Mouse (Mus musculus) spleen, adult 2 months (tissue): ENCODE measurements around the gene Apc2. TPM values are rescaled to one million over a fixed set of nuclear protein-coding genes. Genes with fewer than 3 reads are reported as not detected.
A peak's percentile ranks its signal among the peaks of the same experiment; 100 is the strongest.
"Not testable (repeated sequence)": the region's sequence is repeated elsewhere in the genome, so short reads cannot be mapped to it uniquely, and the experiment has no call there.

ENCODE experiments used
- DNase-seq, 2 experiments: peaks; one replicate each; pipeline versions ENCODE4 v3.0.0 to v3.0.0-alpha.2; 2012 to 2021; ENCODE audit warnings: low spot score in 2 of 2, low read depth in 1 of 2
- H3K27ac ChIP-seq: fragments of 200-500 bp; 2 replicates; pipeline ENCODE4 v1.5.1; 2012; ENCODE audit warnings: low read length, inconsistent platforms; ENCODE audit not compliant: insufficient read depth
- H3K27me3 ChIP-seq: fragments of 200-500 bp; 2 replicates; pipeline ENCODE4 v1.6.1; 2012; ENCODE audit warnings: mild to moderate bottlenecking, moderate library complexity, low read length, inconsistent platforms; ENCODE audit not compliant: control insufficient read depth, insufficient read depth
- H3K36me3 ChIP-seq: fragments of 200-500 bp; 2 replicates; pipeline ENCODE4 v1.6.1; 2012; ENCODE audit warnings: mild to moderate bottlenecking, low read length, inconsistent platforms; ENCODE audit not compliant: control insufficient read depth, insufficient read depth
- H3K4me1 ChIP-seq: fragments of 200-500 bp; 2 replicates; pipeline ENCODE4 v1.6.1; 2011; ENCODE audit warnings: inconsistent platforms; ENCODE audit not compliant: control insufficient read depth, insufficient read depth, insufficient read length
- H3K4me3 ChIP-seq: fragments of 200-500 bp; 2 replicates; pipeline ENCODE4 v1.5.1; 2011; ENCODE audit warnings: mild to moderate bottlenecking, inconsistent platforms; ENCODE audit not compliant: insufficient read depth, insufficient read length; ENCODE audit errors: extremely low read depth
- CTCF ChIP-seq: fragments of 200-500 bp; IDR thresholded peaks from 2 replicates; pipeline ENCODE4 v1.5.1; 2011; ENCODE audit warnings: mild to moderate bottlenecking, inconsistent platforms; ENCODE audit not compliant: insufficient read depth, insufficient read length, insufficient replicate concordance; ENCODE audit errors: extremely low read depth
- POLR2A ChIP-seq: fragments of 200-500 bp; IDR thresholded peaks from 2 replicates; pipeline ENCODE4 v1.6.1; 2011; ENCODE audit warnings: low read depth, low read length, inconsistent platforms
- WGBS: fragments of 180-500 bp; shearing (Covaris S2); methylation state at CpG from one replicate; pipeline ENCODE4 v1.1.7; 2018; 5-methylcytosine and 5-hydroxymethylcytosine counted together
- polyA plus RNA-seq: library from polyadenylated mRNA; depleted of rRNA; stranded (reverse); fragments of >200 nt; gene quantifications from 2 replicates; pipeline ENCODE4 v1.2.3, GENCODE M21; 2012; rRNA removed

The Apc2 gene
- polyA plus RNA-seq = 0.68 and 1.00 TPM in 2 replicates

DNA sequence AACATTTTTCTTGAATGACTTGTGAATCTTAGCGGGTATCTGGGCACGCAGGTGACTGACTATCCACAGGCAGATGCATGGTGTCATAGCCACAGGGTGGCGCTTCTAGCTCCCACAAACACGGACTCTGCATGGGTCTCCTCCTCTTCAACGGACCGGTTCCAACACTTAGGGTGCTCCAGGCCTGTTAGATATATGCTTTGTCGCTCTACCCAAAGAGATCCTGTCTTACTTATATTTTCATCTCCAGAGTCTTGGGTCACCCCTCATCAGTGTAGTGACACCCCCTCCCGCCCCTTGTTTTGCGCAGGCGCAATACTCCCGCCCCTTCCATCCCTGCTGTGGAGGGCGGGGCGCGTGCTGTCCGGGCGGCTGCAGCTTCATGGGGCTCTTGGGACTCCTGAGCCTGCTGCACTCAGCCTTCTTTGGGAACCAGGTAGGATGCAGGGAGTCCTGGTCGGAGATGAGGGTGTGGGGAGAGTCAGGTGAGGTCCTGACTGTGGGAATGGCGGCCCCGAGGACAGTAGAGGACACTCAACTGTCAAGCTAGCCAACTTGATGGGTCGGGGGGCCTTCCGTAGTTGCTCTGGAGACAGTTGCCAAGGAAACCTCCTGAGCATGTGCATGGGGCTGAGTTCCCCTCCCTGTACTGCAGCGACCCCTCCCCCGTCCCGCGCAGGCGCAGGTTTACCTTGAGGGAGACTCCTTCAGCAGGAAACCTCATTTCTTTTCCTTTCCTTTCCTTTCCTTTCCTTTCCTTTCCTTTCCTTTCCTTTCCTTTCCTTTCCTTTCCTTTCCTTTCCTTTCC is at the start of gene Apc2:
Gene Apc2 (plus strand): TSS at position 360 of the 808 bp plus-strand sequence.
- DNase-seq = peak; percentile 63 to 68
- peaks cover 7% of the 10 kb centered on the region; the same call in 1 of the 2 replicates for H3K27me3 ChIP-seq
- 9% methylated on average over 26 of the region's 26 CpGs for WGBS
- TF ChIP-seq POLR2A (no peak), CTCF (peak; percentile 62; the same call in 1 of the 2 replicates)
- peak within 1 kb of the TSS; percentile 14 for H3K4me3 ChIP-seq
- peaks cover 4% of the 10 kb centered on the region; the same call in 1 of the 2 replicates for H3K4me1 ChIP-seq
- H3K36me3 ChIP-seq = peaks cover 12% of the 10 kb centered on the region
- no peak within 1 kb of the TSS for H3K27ac ChIP-seq

DNA sequence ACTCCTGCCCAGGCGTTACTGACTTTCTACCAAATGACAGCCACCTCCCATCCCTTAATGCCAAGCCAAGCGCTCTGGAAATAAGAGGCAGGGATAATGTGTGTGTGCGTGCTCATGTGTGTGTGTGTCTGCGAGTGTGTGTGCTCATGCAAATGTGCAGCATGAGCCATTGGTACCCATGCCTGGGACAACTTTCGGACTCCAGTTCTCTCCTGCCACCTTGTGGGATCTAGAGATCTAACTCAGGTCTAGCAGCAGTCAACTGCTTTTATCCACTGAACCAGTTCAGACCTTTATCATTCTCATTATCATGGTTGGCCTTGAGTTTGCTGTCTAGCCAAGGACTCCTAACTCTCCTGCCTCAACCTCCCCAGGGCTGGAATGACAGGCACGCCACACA is 47.9 kb upstream of the Apc2 start:
- 69% methylated on average over 6 of the region's 6 CpGs for WGBS

DNA sequence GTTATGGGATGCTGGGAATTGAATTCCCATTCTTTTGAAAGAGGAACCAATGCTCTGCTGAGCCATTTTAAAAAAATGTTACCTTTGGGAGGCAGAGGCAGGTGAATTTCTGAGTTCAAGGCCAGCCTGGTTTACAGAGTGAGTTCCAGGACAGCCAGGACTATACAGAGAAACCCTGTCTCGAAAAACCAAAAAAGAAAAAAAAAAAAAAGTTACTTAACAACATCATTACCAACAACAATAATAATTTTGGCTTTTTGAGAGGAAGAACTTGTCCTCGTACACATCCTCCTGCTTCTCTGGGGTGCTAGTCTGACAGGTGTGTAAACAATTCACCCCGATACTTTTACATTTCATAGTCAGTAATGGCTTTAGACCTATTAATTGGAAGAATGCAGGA is 47.3 kb upstream of the Apc2 start:
- not testable (repeated sequence) for H3K27me3 ChIP-seq, H3K4me1 ChIP-seq, H3K27ac ChIP-seq, H3K36me3 ChIP-seq, DNase-seq, H3K4me3 ChIP-seq
- WGBS = 24% methylated on average over 3 of the region's 3 CpGs

More for the DNA sequence above, 47.9 kb upstream of the Apc2 start:
- no peak overlapping the region for H3K27ac ChIP-seq
- peaks cover 4% of the 10 kb centered on the region; the same call in 1 of the 2 replicates for H3K4me1 ChIP-seq
- H3K4me3 ChIP-seq = no peak overlapping the region
- peaks cover 9% of the 10 kb centered on the region for H3K36me3 ChIP-seq
- no peaks in the 10 kb centered on the region for H3K27me3 ChIP-seq
- TF ChIP-seq CTCF (no peak), POLR2A (no peak)
- DNase-seq = no peak

DNA sequence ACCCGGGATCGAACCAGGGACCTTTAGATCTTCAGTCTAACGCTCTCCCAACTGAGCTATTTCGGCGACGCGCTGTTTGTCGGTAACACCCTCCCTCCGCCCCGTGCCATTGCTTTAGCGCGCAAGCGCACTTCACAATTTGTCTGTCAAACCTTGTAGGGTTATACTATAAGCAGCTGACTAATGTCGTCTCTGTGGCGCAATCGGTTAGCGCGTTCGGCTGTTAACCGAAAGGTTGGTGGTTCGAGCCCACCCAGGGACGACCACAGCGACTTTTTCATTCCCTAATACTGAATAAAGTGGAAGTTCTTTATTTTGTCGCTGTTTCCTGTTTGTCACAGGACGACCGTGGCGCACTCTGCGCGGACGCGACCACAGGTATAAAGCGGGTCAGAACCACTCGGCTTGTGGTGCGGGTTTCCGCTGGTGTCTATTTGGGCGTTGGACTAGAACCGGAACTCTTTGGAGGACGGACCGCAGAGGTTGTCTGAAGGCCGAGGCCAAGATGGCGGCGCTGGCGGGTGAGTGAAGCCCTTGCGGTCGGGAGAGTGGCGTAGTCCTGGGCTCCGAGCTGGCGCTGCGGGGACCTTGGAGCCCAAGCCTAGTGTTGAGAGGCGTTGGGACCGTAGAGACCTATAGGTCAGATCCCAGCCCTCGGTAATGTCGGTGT is 46.7 kb upstream of the Apc2 start, which contains the start of gene Ndufs7:
Gene Ndufs7 (plus strand): TSS at position 151 of the 670 bp plus-strand sequence.
- H3K4me1 ChIP-seq = peaks cover 4% of the 10 kb centered on the region; the same call in 1 of the 2 replicates
- TF ChIP-seq CTCF (no peak), POLR2A (peak; percentile 87)
- H3K36me3 ChIP-seq = peaks cover 6% of the 10 kb centered on the region; the same call in 1 of the 2 replicates
- peak within 1 kb of the TSS; percentile 88 for H3K4me3 ChIP-seq
- DNase-seq = peak; percentile 88 to 95
- peak within 1 kb of the TSS; percentile 90 for H3K27ac ChIP-seq
- H3K27me3 ChIP-seq = no peaks in the 10 kb centered on the region
- WGBS = under 1% methylated on average over 53 of the region's 53 CpGs

DNA sequence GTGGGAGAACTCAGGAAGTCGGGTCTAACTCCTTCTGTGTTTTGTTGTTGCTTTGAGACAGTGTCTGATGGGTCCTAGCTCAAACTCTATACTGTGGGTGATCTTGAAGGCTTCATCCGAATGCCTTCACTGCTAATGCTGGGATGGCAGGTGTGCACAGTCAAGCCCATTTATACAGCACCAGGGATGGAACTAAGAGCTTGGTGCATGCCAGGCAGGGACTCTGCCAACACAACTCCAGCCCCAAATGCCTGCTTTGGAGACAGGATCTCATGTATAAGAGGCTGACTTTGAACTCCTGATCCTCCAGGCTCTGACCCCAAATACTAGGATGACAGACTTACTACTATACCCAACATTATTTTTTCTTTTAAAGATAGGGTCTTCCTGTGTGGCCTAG is 45.7 kb upstream of the Apc2 start:
- H3K36me3 ChIP-seq = peaks cover 14% of the 10 kb centered on the region
- no peak for DNase-seq
- H3K4me3 ChIP-seq = peak overlapping the region; percentile 88
- WGBS = 32% methylated on average over 2 of the region's 2 CpGs
- H3K27ac ChIP-seq = no peak overlapping the region
- TF ChIP-seq POLR2A (no peak), CTCF (no peak)
- H3K4me1 ChIP-seq = peaks cover 4% of the 10 kb centered on the region; the same call in 1 of the 2 replicates
- H3K27me3 ChIP-seq = no peaks in the 10 kb centered on the region

DNA sequence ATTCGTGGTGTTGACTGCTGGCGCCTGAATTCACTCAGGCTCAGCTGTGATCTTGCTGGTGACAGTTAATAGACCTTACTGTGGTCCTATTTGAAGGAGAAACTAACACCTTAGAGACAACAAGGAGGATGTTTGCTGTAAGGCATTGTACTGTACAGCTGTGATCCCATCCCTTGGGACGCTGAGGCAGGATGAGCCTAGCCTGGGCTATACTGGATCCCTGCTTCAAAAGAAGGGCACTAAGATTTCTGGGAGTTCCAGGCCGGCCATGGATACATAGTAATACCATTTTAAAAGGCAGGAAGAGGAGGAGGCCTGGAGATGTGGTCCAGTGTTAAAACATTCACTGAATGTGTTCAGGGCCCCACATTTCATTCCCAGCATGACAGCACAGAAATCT is 45.2 kb upstream of the Apc2 start:
- Histone ChIP-seq H3K27ac (no peak overlapping the region), H3K4me1 (peaks cover 4% of the 10 kb centered on the region; the same call in 1 of the 2 replicates), H3K36me3 (peaks cover 17% of the 10 kb centered on the region), H3K27me3 (no peaks in the 10 kb centered on the region), H3K4me3 (no peak overlapping the region)
- TF ChIP-seq CTCF (no peak), POLR2A (no peak)
- 87% methylated on average over 4 of the region's 4 CpGs for WGBS
- DNase-seq = no peak

DNA sequence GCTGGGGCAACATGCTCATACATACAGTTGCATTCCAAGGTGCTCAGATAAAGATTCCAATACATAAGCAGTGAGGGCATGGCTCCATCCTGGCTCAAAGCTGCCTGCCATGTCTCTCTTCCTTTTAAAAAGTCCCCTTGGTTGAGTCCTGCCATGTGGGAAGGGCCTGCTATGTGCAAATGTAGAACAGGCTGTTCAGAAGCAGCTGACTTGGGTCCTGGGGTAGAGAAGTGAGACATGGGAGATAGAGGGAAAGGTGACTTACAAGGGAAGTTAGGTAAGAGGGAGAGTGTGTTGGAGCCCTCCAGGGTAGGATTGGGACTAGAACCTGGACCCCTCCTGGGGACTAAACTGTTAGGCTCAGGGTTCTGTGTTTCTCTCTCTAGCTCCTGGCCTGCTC is 43.8 kb upstream of the Apc2 start:
- H3K36me3 ChIP-seq = peaks cover 28% of the 10 kb centered on the region
- H3K4me1 ChIP-seq = peaks cover 4% of the 10 kb centered on the region; the same call in 1 of the 2 replicates
- DNase-seq = no peak

More for the DNA sequence above, 43.8 kb upstream of the Apc2 start:
- TF ChIP-seq POLR2A (no peak), CTCF (no peak)
- Histone ChIP-seq H3K27me3 (no peaks in the 10 kb centered on the region), H3K27ac (no peak overlapping the region), H3K4me3 (no peak overlapping the region)
